Mouse (Mus musculus) heart, adult 2 months (tissue): Measurements from ENCODE around the gene Gm21454.
"Not testable (repeated sequence)": the region's sequence is repeated elsewhere in the genome, so short reads cannot be mapped to it uniquely, and the experiment has no call there.

ENCODE experiments used
- CTCF ChIP-seq: fragments of 200-600 bp; IDR thresholded peaks from 2 replicates; pipeline ENCODE4 v1.8.1; 2022; ENCODE audit warnings: antibody characterized with exemption, mild to moderate bottlenecking, moderate library complexity
- EP300 ChIP-seq: fragments of 200-500 bp; IDR thresholded peaks from 2 replicates; pipeline ENCODE4 v1.6.1; 2011; ENCODE audit warnings: low read depth, low read length, control low read depth; ENCODE audit not compliant: insufficient read depth
- POLR2A ChIP-seq: fragments of 200-500 bp; IDR thresholded peaks from 2 replicates; pipeline ENCODE4 v1.6.1; 2011; ENCODE audit warnings: mild to moderate bottlenecking, low read depth, low read length, control low read depth; ENCODE audit not compliant: insufficient read depth

DNA sequence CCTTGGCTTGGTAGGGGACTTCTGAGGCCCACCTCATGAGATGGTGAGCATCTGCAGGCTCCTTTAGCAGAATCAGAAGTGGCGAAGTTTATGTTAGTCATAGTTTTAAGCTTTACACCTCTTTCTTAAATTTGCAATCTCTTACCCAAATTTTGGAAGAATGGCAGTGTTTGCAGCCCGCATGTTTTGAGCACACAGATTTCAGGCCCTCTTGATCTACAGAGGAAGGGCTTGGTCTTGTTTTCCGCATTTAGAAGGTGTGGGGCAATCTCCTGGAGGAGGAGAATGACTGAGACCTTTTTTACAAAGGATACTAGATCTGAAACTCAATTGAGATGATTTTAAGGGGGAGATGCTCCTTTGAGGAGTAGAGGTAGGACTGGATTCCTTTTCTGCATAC lies 96.7 kb downstream of the Gm21454 start, which contains the start of gene Gm21725:
- not testable (repeated sequence) for TF ChIP-seq EP300, CTCF, POLR2A
